Mouse (Mus musculus) megakaryocyte-erythroid progenitor cell, adult 5-6 weeks (primary cell): ENCODE measurements at regions not wholly inside any gene's neighbourhood (a gene's known extent, or its start where the extent isn't known, plus 50 kb on each side); places are given as distances from the start of the nearest gene placed in this dataset.

Experiments used
- ATAC-seq: replicated peaks from 2 replicates; pipeline ENCODE4 v1.8.0; 2016; ENCODE audit warnings: mild to moderate bottlenecking, inconsistent platforms; ENCODE audit not compliant: severe bottlenecking, poor library complexity, low FRiP score, low TSS enrichment

DNA sequence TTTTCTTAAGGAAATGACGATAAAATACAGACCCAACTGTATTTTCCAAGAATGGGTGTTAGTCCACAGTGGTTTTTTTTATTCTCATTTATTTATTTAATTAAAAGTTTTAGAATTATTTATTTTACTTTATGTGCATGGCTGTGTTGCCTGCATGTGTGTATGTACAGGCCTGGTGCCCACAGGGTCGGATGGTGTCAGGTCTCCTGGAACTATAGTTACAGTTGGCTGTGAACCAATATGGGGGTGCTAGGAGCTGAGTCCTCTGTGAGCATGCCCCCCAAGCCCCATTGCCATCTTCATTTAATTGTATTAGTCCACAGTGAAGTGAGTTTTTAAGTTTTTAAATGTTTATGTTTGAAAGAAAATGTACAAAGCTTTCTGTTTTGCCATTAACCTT, 171.3 kb upstream of the Gas1 start:
- ATAC-seq: no peak

DNA sequence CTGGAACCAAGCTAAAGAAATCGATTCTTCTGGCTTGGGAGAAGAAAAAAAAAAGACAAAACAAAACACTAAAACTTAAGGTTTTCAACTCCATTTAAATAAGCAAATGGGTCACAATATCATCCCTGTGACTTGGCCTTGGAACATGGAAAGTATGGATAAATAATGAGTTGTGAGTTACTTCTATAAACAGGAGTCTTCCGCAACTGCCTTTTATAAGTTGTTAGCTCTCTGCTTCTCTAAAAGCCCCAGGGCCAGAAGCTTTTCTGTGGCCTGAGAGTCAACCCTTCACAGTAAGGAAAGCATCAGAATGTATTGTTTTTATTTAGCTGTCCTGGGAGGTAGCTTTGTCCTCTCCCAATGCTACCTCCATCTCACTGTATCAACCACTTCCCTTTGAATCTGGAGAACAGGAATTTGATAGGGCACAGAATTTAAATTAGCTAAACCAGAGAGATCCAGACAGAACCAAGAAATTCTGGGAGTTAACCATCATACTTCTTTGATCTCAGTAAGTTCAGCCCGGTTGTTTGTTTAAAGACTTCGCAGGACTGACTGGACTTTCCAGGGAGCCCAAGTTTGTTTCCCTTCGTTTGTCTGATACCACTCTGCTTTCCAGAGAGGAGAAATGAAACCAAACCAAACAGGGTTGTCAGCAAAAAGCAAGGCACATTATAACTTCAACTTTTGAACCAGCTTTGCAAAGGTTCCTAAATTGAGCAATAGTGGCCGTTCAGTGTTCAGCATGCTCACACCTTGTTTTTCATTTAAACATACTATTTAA, 178.7 kb upstream of the Gas1 start:
- ATAC-seq: no peak

DNA sequence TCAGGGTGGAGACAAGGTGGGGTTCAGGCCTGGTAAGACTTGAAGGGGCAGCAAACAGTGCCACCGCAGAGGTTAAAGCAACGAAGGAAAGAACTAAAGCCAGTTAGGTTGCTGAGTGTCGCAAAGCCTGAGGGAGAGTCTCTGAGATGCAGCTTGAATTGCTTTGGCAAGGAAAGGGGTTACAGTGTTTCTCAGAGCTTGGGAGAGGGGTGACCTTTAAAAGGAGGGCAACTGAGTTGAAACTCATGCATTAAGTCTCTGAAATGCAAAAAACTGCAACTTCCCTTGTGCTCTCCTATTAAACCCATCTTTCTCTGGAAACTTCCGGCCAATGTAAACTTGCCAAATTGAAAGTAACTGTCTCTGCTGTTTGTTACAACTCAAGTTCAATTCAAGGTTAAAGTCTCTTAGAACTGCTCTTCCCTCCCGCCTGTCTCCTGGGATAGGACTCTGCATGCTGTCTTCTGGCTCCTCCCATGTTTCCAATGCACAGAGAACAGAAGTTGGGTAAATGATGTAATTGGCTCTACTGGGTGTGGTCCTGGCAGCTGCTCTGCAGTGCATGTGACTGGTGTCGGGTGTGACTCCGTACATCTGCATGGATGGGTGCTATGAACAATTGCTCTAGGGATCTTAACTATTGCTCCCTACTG, 181.4 kb upstream of the Gas1 start:
- ATAC-seq: no peak

DNA sequence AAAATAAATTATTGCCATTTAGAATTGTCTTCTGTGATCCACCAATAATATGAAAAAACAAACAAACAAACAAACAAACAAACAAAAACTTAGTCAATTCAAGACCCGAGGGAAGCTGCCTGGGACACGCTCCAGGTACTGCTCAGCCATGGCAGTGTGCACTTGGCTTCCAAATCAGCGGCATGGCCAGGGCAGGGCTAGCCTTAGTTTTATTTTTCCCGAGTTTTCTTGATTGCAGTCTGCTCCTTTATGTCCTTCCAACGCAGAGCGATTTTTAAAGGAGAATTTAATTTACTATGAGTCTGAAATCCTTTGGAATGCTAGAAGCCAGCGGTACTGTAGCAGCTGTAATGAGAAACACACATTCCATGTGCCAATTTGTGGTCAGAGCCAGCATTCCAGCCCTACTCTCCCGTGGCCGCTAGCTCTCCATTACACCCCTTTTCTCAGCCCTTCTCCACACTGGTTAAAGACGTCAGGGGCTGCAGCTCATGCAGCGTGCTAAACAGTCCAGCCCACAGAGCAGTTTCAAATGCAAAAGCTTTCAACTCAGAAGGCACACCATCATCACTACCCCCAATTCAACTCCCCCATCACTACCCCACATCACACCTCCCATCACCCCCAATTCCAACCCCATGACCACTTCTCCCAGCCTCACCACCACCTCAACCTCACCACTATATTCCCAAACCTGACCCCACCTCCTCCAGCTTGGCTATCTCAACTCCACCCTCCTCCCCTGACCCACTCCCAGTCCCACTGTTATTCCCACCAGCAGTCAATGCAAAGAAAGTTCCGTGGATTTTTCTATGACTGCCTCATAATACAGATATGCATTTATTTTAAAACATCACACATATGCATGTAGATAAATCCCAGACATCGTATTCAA, 187.9 kb upstream of the Gas1 start:
- no peak for ATAC-seq

DNA sequence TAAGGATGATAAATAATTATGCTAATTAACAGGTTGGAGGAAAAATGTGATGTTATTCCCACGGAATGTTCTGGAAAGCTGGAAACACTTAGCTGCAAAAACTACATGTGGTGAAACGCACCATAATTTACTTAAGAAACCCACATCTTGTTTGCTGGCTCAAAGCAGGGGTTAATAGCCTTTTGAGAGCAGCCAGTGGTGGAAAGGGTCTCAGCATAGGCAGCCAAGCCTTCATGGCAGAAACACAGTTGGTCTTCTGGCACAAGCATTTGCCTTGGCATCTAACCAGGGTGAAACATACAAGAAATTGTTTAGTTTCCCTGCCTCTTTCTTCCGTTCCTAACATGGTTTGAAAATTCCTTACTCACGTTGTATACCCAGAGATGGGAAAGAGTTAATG, 192.1 kb upstream of the Gas1 start:
- ATAC-seq: no peak

DNA sequence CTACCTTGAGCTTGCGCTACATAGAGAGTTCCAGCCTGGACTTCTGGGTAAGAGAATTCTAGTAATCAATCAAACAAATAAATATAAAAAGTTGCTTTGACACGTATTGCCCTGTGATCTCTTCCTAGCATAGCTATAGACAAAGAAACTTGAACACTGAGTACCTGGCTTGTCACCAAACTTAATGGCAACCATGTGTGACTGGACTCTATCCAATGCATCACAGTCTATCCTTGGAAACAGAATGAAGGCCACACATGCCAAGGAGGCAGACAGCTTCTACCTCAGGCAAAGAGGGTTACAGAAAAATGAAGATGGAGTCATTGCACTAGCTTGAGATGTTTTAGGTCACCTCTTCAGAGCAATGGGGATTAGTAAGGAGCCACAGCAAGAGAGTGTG, 194.5 kb upstream of the Gas1 start:
- no peak for ATAC-seq

DNA sequence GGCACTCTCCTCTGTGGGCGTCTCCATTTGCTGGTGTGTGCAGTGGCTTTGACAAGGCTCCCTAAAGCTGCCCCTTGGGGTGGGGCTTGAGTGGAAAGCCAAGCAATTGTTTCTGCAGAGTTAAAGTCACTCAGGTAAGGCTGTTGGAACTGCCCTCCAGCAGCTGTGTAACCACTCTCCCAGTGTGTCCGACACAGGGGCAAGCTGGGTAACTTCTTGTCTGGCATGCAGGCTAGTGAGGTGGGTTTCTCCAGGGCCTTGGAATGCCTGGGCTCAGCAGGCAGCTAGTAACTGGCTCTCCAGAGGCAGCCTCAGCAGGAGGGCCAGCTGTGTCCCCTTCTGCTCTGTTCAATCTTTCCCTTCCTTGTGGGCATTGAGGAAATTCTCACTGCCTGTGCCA, 199.5 kb upstream of the Gas1 start:
- ATAC-seq: no peak

DNA sequence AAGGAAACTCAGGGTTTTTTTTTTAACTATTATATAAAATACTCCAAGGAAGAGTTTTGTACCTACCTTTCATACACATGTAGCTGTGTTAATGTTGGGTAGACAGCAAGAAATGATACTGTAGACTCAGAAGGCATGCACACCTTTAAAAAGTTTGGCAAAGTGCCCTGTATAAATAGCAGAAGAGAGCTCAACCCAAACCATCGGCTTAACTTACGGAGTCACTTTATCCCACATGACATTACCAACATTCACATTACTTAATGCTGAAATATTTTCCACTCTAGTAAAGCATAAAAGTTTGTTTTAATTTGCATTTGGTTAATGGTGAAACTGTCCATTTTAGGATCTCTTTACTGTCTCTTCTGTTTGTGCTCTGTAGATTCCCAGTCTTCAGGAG, 205.7 kb upstream of the Gas1 start:
- ATAC-seq: no peak

DNA sequence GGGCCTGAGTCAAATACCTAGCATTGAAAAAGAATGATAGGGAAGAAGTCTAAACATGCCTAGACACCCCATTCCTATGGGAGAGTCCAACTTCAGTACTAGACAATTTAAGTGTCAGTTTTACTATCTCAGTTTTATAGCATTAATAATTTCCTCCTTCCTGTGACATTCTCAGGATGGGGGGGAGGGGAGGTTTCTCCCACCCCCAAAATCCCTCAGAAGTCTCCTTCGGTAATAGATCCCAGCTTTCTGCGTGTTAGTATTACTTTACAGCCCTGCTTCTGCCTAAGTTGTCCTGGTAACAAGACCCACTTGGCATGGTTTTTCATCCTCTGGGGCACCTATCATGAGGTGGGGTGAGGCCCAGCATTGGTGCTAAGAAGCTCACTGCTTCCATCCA, 202.9 kb upstream of the Dapk1 start:
- ATAC-seq: no peak

DNA sequence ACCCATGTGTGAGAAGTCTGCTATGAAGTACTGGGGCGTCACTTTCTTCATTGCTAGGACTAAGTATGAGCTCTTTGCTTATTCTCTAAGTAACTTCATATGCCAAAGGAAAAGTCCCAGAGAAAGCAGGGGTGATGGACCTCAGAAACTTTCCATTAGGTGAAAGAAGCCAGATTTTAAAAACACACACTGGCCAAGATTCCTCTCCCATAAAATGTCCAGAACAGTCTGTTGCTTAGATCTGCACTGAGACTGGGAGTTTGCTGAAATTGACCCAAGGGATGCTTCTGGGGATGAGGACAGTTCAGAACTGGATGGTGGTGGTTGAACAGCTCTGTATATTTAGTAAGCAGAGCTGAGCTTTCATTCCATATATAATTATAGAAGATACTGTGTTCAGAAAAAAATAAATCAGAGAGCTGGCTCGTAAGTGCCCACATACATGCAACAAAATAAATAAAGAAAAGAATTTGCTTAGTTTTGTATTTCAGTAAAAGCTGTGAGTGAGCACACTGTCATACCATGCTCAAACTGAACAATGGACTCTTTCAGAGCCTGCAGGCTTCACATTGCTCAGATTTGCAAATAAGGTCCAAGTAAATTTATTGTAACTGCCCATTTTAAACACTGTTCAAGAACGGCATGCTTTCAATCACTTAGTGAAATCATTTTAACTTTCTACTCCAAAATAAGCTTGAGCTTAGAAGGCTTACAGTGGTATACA, 200.8 kb upstream of the Dapk1 start:
- no peak for ATAC-seq

DNA sequence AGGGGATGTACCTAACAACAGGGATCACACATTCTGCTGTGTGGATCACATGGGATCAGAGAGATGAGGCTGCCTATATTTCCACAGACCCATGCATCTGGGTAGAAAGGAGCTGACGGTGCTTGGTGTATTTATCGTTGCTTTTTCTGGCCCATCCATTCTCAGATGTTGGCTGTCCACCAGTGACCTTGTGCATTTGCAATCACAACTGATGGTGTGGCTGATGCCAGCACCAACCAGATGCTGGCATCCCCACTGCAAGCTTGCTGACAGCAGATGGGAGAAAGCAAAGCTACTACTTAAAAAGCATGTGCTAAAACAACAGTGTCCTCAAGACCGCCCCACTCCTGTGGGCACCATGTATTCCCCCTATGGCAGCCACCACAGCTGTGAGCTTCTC, 198.3 kb upstream of the Dapk1 start:
- ATAC-seq: no peak

DNA sequence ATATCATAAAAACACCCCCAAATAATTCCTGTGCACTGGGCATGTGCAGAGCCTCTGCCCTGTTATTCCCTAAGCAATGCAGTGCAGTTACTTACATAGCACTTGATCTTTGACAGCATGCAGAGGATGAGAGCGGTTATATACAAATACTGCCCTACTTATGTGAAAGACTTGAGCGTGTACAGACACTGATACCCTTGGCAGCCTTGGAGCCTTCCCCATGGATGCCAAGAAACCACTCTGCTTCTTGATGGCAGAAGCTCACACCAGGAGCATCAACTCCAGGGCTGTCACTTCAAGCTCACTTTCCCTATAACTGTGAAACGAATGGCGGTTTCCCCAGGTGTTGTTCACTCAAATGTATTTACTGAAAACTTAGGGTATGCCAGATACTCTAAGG, 194.4 kb upstream of the Dapk1 start:
- no peak for ATAC-seq

DNA sequence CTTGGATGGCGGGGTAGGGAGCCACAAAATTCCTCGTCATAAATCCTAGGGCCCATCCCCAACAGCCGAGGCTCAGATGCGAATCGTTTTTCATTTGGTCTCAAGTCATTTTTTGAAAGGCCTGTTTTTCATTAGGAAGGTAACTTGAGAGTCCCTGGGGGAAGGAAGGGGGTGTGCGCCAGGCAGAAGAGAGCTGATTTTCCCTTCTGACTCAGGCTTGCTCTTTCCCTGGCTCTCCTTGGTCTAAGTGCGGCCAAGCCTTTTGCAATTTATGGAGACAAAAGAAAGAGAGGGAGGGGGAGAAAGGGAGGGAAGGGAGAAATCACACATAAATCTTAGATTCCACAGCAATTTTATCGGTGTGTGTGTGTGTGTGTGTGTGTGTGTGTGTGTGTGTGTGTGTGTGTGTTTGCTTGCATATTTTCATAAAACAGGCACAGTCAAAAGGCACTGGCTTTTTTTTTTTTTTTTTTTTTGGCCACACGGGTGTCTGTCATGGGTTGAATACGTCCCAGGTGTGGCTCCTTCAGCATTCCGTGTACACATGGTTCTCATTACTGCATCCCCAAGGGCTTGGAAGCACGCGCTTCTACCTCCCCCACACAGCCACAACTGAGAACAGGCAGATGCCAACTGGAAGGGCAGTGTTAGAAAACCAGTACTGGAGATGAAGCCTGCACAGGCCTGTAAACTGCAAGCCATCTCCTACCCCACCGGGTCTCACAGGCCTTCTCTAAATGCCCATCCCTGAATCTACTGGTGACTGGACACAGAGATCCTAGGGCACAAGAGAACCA, 191.8 kb upstream of the Dapk1 start:
- ATAC-seq: no peak

DNA sequence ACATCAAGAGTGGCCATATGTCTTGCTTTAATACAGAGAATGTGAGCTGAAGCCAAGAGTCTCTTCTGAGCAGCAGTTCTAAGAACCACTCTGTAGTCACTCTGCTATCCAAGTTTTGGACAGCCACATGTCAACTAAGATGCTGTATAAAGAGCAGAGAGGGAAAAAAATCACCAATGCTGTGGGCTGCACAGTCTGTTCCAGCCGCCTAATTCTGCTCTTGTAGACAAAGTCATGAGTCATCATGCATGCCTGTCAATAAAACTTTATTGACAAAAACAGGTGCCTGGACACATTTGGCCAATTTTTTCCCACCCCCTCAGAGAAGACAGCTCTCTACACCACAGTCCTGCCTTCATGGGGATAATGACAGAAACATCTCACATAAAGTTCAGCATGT, 185.7 kb upstream of the Dapk1 start:
- ATAC-seq: no peak

DNA sequence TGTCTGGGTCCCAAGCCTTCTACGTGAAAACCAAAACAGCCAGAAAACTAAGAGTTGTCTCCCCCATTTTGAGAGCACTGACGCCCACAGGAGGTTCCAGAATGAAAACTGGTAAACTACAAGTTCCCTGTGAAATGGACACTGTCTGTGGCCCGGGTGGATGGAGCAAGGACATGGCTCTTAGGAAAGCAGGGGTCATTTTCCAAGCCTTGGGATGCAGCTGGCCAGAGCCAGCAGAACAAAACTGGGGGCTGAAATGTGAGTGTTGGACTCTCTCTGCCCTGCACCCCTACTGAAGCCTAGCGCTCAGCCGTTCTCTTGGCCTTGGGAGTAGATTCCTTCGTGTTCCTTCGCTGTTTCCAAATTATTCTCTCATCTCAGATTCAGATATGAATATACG, 184.7 kb upstream of the Dapk1 start:
- ATAC-seq: no peak

DNA sequence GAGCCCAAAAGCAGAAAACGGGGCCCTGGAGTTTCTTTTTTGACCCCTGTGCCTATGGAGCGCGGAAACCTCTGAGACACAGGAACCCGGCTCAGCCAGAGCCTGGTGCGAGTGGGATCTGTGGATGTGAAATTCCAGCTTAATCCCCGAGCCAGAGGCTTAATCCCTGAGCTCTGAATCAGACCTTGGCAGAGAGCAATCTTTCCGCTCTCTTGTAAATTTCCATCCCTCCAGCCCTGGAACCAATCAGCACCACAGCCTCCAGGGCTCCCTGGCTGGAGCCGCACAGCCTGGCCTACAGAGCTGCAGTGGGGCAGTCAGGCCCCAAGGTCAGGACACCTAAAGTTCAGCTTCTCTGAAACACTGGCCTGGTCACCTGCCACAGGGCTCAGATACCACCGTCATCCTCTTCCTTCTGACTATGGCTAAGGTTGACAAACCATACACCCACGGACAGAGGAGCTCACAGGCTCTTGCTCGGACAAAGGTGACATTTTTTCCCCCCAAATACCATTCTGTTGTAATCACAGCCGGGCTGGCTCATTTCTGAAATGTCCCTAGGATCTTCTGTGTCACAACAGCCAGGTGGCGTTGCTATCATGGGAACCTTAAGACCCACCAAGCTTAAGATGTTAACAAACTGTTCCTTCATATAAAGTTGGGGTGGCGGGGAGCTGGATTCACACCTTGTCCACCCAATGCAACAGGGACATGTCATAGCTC, 184.2 kb upstream of the Dapk1 start:
- no peak for ATAC-seq

DNA sequence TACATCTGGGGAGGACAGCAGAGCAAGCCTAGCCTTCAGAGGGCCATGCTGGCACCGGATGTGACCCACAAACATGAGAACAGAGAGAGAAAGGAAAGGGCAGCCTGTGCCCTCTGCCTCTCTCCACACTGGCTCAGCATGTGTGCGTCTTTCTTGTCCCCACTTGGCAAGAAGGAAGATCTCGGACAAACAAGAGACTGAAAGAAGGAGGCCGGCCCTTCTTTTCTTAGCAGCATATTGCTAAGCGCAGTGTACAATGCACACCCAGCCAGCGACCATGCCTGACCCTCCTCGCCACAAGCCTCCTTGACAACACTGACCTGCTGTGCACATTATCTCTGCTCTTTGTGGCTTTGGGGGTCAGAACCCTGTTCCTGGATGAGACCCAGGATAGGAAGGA, 181.4 kb upstream of the Dapk1 start:
- no peak for ATAC-seq

DNA sequence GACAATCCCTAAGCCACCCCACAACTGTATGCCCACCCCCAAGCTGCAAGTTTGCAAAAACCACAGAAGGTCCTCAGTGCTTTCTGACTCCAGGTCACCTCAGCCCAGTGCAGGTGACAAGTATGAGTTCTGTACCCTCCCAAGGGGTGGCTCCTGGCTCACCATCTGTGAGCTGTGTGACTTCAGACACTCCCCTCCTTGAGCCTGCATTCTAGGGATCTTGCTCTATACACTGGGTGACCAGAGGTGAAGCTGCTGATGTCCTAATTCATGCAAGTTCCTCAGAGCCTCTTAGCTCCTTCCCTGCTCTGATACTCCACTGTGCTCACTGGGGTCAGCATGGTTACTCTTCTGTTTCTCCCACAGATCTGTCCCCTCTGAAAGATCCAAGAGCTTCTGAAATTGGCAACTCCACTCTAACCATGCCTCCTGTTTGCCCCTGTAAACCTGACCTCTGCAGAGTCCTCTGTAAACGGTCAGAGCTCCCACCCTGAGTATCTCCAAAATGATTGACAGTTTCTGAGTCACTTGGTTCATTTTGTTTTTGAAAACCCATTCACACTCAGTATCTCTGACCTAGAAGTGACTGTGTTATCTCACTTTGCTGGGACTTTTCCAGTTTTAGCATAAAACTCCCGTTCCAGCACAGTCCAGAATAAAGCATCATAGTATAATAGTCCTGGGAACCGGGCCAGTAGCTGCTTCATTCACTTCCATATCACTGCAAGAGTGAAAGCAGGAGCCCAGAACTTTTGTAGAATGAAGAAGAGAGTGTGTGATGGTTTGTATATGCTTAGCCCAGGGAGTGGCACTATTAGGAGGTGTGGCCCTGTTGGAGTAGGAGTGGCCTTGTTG, 180.7 kb upstream of the Dapk1 start:
- ATAC-seq: no peak
